Mouse (Mus musculus) right cerebral cortex, postnatal 10 days (tissue): ENCODE results near the gene Zfp382.
"Not testable (repeated sequence)": the region's sequence is repeated elsewhere in the genome, so short reads cannot be mapped to it uniquely, and the experiment has no call there.

Experiments
- DNase-seq, 2 experiments: peaks; one replicate each; pipeline ENCODE4 v3.0.0; 2021; ENCODE audit warnings: low spot score in 2 of 2

Zfp382 gene

GRCm38 (mm10) chr7:30121308-30122187 is at the start of gene Zfp382:
Gene Zfp382 (plus strand): TSS chr7:30121942.
- peak; percentile 93 for DNase-seq

DNA sequence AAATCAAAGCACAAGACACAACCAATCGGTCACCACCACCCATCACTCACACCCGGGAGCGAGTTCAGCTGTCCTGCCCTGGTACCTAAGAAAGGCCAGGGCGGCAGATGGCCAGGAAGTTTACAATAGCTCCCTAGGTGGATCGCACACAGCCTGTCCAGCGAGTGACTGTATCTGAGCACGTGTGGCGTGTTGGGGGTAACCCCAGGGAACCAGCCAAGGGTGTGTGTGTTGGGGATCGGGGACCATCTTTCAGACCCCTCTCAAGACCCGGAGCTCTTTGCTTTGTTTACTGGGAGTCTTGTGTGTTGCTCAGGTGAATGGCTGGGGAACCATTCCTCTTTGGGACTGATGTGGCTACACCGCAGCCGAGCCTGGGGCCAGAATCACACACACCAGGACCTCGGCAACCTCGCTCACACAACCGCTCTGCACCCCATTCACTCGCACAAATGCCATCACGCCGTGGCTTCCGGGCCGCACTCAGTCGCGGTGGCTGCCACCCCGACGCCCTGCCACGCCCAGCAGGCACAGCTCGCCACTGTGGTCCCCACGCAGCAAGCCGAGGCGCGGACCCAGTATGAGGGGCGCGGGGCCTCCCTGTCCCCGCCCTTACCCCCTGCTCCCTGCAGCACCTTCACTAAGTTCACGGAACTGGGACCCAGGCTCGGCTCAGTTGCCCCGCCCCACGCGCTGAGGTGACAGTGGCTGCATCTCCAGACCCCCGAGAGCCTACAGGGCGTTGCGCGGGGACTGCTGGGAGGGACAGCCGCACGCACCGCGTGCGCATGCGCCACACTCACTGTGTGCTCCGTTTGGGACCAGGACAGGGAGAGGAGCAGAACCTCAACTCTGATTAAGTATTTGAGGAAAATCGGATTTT is 49.4 kb upstream of the Zfp382 start, which contains the start of gene Zfp82:
Gene Zfp82, minus strand, starts transcription at position 755 of the 883 bp plus-strand sequence.
- DNase-seq, result peak; percentile 89 to 91

GRCm38 (mm10) chr7:30086524-30086923 is 35.2 kb upstream of the Zfp382 start:
- no peak for DNase-seq

DNA sequence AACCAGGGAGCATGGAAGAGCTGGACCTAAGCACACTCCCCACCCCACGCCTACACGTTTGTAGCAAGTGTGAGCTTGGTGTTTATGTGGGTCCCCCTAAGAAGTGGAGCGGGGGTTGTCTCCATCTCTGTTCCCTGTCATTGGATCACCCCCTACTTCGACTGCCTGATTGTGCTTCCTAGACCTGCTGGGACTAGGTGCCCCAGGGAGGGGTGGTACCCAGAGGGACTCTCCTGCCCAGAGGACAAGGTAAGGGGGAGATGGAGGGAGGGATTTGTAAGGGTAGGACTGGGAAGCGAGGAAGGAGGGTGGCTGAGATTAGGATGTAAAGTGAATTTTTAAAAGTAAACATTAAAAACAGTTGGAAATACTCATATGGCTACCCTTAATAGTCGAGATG is 32.3 kb upstream of the Zfp382 start:
- no peak for DNase-seq

DNA sequence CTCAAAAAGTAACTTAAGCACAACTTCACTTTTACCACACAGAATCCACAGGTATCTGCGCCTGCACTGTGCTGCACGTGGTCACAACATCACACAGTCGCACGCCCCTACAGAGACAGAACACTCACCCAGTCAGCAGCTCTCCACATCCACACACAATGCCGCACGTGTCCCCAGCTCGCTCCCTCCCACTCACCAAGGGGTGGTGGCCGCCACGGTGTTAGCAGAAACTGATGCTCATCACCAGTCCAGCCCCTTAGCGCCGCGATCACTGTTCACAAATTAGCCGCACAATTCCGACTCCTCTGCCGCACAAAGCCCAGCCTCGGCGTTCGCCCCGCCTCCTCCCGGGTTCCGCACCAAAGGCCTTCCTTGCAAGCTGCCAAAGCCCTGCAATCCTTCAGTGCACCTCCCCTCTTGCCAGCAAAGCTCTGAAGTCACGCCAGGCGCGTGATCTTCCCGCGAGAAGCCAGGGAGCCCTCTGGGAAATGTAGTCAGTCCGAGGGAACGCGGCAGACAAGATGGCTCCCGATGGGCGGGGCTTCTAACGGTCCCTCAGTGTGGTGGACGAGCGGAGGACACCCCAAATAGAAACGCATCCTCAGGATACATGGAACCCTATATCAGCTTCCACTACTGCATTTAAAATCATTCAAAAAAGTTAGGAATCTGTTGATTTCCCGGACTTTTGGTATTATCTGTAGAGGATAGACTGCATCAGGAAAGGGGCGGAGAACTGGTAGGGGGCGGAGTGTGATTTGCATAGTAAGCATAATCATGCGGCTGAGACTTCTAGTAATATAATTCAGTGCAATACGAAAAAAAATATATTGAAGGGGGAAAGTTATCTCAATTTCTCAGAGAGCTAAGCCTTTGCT is 31.4 kb upstream of the Zfp382 start, which contains the start of the genes Gm26920 and Zfp566:
Gene Gm26920, minus strand, starts transcription at position 319 of the 878 bp plus-strand sequence.
Gene Zfp566, minus strand, starts transcription at position 436 of the 878 bp plus-strand sequence.
- DNase-seq, result peak; percentile 97 to 98

- DNase-seq, result no peak
These were observed 30.7 kb upstream of the Zfp382 start for GRCm38 (mm10) chr7:30090970-30091585.

DNA sequence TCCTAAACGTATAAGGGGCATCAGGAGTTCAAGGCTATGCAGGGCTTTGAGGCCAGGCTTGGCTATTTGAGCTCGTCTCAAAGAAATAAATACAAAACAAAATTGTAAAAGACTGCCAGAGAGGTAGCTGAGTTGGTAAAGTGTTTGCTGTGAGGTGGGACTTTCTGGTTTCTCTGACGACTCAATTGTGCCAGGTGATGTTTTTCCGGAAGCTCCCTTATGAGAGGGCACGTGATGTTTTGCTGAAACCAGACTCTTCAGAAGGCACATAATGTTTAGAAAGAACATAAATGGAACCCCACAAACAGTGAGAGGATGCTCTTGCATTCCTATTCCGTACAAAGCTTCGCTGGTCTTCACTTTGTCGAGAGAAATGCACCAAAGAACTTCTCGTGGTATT is 29.1 kb upstream of the Zfp382 start:
- DNase-seq, result no peak

DNA sequence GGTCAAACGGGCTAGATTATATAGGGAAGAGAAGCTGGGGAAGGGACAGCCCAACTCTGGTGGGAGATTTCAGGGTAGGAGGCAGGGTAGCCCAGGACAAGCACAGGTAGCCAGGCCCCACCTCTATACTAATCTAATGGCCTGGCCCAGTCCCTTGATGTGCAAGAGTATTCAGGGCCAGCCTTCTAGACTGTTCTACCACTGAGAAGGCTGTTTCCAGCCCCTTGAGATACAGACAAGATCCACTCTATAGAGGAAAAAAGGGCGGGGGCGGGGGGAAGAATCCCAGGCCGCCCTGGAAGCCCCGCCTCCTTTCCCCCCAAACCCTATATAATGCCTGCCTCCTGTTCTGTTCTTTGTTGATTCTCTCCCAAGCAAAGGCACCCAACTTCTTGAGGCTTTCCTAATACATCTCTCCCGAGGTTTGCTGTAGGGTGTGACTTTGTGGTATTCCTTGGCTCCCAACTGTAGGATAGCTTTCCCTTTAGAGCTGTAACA is 27.8 kb upstream of the Zfp382 start:
- DNase-seq, result no peak

- peak; percentile 94 to 95 for DNase-seq
These were observed 26.9 kb upstream of the Zfp382 start, which contains the start of gene Zfp260 for GRCm38 (mm10) chr7:30094646-30095429. Gene Zfp260 (plus strand): TSS chr7:30094777.

GRCm38 (mm10) chr7:30095551-30096125 is 26.1 kb upstream of the Zfp382 start:
- no peak for DNase-seq

DNA sequence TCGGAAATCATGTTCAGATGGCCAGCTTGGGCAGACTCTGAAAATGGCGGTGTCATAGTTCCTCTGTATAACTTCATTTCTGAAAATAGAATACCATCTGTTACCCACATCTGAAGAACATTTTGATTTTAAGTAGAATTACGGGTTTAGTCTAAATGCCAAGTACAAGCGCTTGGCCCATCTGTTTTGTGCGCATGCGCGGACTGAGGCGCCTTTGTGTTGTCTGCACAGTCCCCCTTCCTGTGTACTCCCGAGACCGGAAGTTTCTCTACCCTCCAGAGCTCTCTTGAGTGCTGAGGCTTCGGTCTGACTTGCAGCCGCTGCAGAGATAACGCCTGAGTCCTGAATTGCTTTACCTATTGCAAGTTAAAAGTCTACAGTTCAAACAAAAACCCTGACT is 22.4 kb upstream of the Zfp382 start:
- DNase-seq, result peak; percentile 90 to 92

- no peak for DNase-seq
These were observed 5.7 kb upstream of the Zfp382 start for GRCm38 (mm10) chr7:30116076-30116475.

- not testable (repeated sequence) for DNase-seq
These were observed 3.8 kb upstream of the Zfp382 start for GRCm38 (mm10) chr7:30117935-30118334.

DNA sequence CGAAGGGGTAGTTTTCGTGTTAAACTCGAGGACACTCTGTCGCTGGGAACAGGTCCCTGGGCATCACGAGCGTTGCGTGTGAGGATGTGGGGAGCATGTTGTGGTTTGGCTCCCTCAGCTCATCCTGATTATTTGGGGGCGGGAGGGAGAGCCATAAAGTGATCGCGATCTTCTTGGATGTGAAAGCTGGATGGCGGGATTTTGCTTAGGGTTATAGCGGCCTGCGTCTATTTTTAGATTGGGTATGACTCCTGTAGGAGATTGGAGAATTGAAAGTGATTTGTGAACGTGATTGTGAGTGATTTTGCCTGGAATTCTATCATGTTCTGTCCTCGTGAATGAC is 417 bp downstream of the Zfp382 start:
- no peak for DNase-seq

DNA sequence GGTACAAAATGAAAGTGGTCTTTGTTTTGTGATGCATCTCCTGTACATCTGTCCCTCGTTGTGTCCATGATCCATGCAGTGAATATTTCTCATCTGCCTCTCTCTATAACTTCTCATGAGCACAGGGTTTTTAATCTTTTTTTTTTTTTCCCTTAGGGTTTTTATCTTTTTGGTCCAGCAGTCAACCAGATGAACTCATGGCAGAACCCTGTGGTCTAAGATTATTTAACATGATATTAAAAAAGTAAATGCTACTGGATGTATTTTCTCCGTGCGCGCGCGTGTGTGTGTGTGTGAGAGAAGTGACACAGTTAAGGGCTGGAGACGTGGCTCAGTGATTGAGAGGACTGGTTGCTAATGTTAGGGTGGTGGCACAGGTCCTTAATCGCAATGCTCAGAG is 8.2 kb downstream of the Zfp382 start:
- no peak for DNase-seq

DNA sequence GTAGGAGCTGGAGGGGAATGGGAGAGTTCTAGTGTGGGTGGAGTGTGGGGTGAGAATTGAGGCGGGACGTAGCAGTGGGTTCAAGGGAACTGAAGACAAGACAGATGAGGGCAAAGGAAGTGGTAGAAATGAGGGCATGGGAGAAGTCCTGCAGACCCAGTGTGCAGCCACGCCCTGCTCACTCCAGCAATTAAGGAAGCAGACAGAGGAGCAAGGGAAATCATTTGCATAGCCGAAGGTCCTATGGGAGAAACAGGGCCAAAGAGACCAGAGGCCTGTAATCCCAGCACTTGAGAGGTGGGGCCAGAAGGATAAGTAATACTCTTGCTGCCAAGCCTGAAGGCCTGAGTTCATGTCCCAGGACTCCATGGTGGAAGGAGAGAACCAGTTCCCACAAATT is 10.7 kb downstream of the Zfp382 start:
- no peak for DNase-seq

DNA sequence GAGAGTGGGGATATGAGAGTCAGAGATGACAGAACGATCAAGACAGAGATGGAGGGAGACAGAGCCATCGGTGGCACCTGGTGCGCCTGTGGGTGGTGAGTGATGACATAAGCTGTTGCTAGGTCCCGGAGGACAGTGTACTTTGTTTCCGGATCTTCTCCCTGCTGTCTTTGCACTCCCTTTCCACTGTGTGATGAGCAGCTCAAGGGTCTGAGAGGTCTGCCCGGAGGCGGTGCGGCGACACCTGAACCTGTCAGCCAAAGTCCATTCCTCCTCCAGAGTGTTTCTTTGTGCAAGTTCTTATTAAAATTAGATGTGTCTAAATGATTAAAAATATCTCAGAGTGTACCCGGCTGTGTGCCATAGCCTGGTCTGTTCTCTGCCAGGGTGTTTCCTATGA is 15.1 kb downstream of the Zfp382 start:
- DNase-seq, result no peak

DNA sequence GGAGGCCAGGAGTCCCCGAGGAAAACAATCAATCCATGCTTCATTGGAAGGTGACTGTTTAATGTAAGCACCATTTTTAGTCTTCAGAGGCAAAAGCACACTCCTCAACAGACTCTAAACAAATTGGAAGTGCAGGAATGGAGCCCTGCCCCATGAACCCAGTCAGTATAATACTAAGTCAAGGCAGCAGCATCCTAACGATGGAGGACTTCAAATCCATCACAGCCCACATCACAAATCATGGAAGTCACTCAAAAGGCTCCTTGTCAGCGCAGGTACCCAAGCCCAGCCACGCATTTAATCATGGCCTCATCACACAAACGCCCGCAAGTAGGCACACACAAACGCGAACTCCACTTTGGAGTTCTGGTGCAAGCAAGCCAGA is 21.4 kb downstream of the Zfp382 start:
- DNase-seq, result no peak

GRCm38 (mm10) chr7:30143555-30144209 is 21.9 kb downstream of the Zfp382 start:
- peak; percentile 92 for DNase-seq
